Mouse (Mus musculus) common myeloid progenitor, adult 5-6 weeks (primary cell): Measurements from ENCODE around the gene Eif2ak4. TPM values are rescaled to one million over a fixed set of nuclear protein-coding genes. Genes with fewer than 3 reads are reported as not detected.

Experiments used
- total RNA-seq: library from RNA; stranded (forward); fragments of 200-1000, 187-1606 nt; gene quantifications from 2 replicates; pipeline ENCODE4 v1.2.3, GENCODE M21; 2017

The Eif2ak4 gene
- total RNA-seq, 1 experiment from 2014 or later, result 21.7 TPM

Other genes starting within 250 kb of the Eif2ak4 start
- gene Fsip1, start 131.7 kb upstream of the Eif2ak4 start, total RNA-seq, result 0.23 TPM in 1 of 2 replicates, not detected in the other
- not detected in 2 replicates for gene Gpr176, start 15.2 kb upstream of the Eif2ak4 start, total RNA-seq
- 172 and 192 TPM in 2 replicates for gene Srp14, start 91.1 kb downstream of the Eif2ak4 start, total RNA-seq
- gene Bmf, start 161.1 kb downstream of the Eif2ak4 start, total RNA-seq, result 0.37 and 0.44 TPM in 2 replicates
- 103 and 106 TPM in 2 replicates for gene Bub1b, start 209.6 kb downstream of the Eif2ak4 start, total RNA-seq